Mouse (Mus musculus) limb, embryonic 11.5 days (tissue): Measurements from ENCODE around the gene Spns1. TPM values are rescaled to one million over a fixed set of nuclear protein-coding genes. Genes with fewer than 3 reads are reported as not detected.

Experiments
- ATAC-seq: fragments of 200-750 bp; cut with Nextera tagmentation; 2 replicates; pipeline ENCODE4 v1.8.0; 2017; ENCODE audit warnings: low read depth; ENCODE audit not compliant: insufficient number of reproducible peaks, low FRiP score, low TSS enrichment
- DNase-seq: peaks from one replicate; pipeline ENCODE4 v3.0.0-alpha.2; 2015; ENCODE audit warnings: low spot score
- H3K27ac ChIP-seq: fragments of 300-500 bp; sonication (generic); replicated peaks from 2 replicates; pipeline ENCODE4 v1.5.1; 2014; ENCODE audit warnings: low read depth, mild to moderate bottlenecking, low read length
- H3K27me3 ChIP-seq: fragments of 300-500 bp; sonication (generic); 2 replicates; pipeline ENCODE4 v1.6.1; 2014; ENCODE audit warnings: mild to moderate bottlenecking, low read length, mixed read lengths; ENCODE audit not compliant: control insufficient read depth, insufficient read depth
- H3K36me3 ChIP-seq: fragments of 300-500 bp; sonication (generic); 2 replicates; pipeline ENCODE4 v1.6.1; 2014; ENCODE audit warnings: mild to moderate bottlenecking, low read length, moderate library complexity, mixed read lengths; ENCODE audit not compliant: control insufficient read depth, insufficient read depth
- H3K4me1 ChIP-seq: fragments of 300-500 bp; sonication (generic); 2 replicates; pipeline ENCODE4 v1.6.1; 2014; ENCODE audit warnings: low read length, mixed read lengths; ENCODE audit not compliant: control insufficient read depth, insufficient read depth
- H3K4me2 ChIP-seq: fragments of 300-500 bp; sonication (generic); 2 replicates; pipeline ENCODE4 v1.6.1; 2014; ENCODE audit warnings: low read depth, mild to moderate bottlenecking, moderate library complexity; ENCODE audit not compliant: severe bottlenecking
- H3K4me3 ChIP-seq: fragments of 300-500 bp; sonication (generic); 2 replicates; pipeline ENCODE4 v1.5.1; 2014; ENCODE audit warnings: low read depth, low read length
- H3K9ac ChIP-seq: fragments of 300-500 bp; sonication (generic); 2 replicates; pipeline ENCODE4 v1.6.1; 2014; ENCODE audit warnings: mild to moderate bottlenecking, low read length
- H3K9me3 ChIP-seq: fragments of 300-500 bp; sonication (generic); 2 replicates; pipeline ENCODE4 v1.6.1; 2016; ENCODE audit warnings: low read length; ENCODE audit not compliant: control insufficient read depth
- WGBS: fragments of 180-500 bp; shearing (Covaris S2); extraction: QIAGEN DNeasy Blood & Tissue Kit; methylation state at CpG from one replicate; pipeline ENCODE4 v1.1.7; 2014; 5-methylcytosine and 5-hydroxymethylcytosine counted together
- polyA plus RNA-seq: library from polyadenylated mRNA; unstranded; fragments of >200 nt; fragmentation: Nextera tagmentation; extraction: Ambion mirVana; gene quantifications from 2 replicates; pipeline ENCODE4 v1.2.1, GENCODE M21; 2014

The Spns1 gene
- polyA plus RNA-seq, 1 experiment from 2014 or later = 41.7 TPM

- no peak for ATAC-seq
- no peaks in the 10 kb centered on the region for H3K27me3 ChIP-seq
- no peak overlapping the region for H3K4me2 ChIP-seq
- no peaks in the 10 kb centered on the region for H3K4me1 ChIP-seq
- no peak overlapping the region for H3K27ac ChIP-seq
- DNase-seq = no peak
- H3K36me3 ChIP-seq = no peaks in the 10 kb centered on the region
- H3K9ac ChIP-seq = no peak overlapping the region
- no peak overlapping the region for H3K4me3 ChIP-seq
- 64% methylated on average over 11 of the region's 11 CpGs for WGBS
- H3K9me3 ChIP-seq = no peaks in the 10 kb centered on the region
These were observed 23.8 kb downstream of the Spns1 start for GRCm38 (mm10) chr7:126353251-126353993.

DNA sequence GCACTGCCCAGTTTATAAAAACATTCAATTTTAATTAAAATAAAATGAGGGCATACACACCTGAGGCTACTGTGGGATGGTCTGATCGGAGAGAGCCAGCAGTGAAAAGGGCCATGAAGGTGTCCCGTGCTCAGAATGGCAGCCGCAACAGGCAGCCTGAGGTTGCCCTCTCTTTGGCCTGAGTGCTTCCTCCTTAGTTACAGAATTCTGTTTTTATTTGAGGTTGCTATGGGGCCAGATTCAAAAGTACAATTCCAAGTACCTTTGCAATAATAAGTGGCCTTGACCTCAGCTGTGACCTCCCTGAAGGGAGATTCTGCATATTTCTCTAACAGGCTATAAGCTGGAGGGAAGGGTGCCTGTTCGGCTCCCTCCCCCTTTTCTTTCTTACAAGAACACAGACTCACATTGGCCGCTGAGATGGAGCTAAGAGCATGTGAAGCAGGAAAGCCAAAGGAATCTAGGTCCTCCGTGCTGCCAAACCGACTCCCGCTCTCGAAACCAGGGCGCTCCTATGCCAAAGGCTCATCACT, 25.8 kb downstream of the Spns1 start:
- Histone ChIP-seq H3K27me3 (no peaks in the 10 kb centered on the region), H3K4me3 (no peak overlapping the region), H3K36me3 (no peaks in the 10 kb centered on the region), H3K9ac (no peak overlapping the region), H3K4me1 (no peaks in the 10 kb centered on the region), H3K9me3 (no peaks in the 10 kb centered on the region), H3K27ac (no peak overlapping the region), H3K4me2 (no peak overlapping the region)
- DNase-seq (no peak), ATAC-seq (no peak)
- 62% methylated on average over 10 of the region's 10 CpGs for WGBS

- Histone ChIP-seq H3K4me1 (no peaks in the 10 kb centered on the region), H3K36me3 (no peaks in the 10 kb centered on the region), H3K27ac (no peak overlapping the region), H3K4me3 (no peak overlapping the region), H3K27me3 (no peaks in the 10 kb centered on the region), H3K9ac (no peak overlapping the region), H3K4me2 (no peak overlapping the region), H3K9me3 (no peaks in the 10 kb centered on the region)
- WGBS = 65% methylated on average over 20 of the region's 20 CpGs
- no peak for ATAC-seq
- no peak for DNase-seq
These were observed 26.4 kb downstream of the Spns1 start for GRCm38 (mm10) chr7:126350748-126351418.

DNA sequence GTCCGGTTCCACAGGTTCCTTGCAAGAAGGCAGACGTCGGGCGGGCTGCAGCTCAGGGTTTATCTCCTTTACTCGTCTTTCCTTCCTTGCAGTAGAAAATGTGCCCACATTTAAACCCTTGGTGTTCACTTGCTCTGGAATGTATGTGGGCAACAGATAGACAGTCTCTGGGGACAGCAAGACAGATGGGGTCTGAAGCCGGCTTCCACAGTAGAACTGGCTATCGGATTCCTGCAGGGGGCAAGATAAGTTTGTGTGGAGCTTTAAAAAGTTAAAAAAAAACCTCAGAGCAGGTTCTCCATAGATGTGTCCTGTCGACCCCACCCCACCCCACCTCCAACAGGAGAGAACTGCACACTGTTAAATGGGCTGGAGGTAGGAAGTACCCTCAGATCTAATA, 29.0 kb downstream of the Spns1 start:
- H3K4me2 ChIP-seq = no peak overlapping the region
- no peaks in the 10 kb centered on the region for H3K36me3 ChIP-seq
- H3K9ac ChIP-seq = no peak overlapping the region
- no peaks in the 10 kb centered on the region for H3K4me1 ChIP-seq
- no peaks in the 10 kb centered on the region for H3K27me3 ChIP-seq
- H3K4me3 ChIP-seq = no peak overlapping the region
- no peak overlapping the region for H3K27ac ChIP-seq
- DNase-seq = no peak
- 78% methylated on average over 8 of the region's 8 CpGs for WGBS
- no peaks in the 10 kb centered on the region for H3K9me3 ChIP-seq
- ATAC-seq = no peak

DNA sequence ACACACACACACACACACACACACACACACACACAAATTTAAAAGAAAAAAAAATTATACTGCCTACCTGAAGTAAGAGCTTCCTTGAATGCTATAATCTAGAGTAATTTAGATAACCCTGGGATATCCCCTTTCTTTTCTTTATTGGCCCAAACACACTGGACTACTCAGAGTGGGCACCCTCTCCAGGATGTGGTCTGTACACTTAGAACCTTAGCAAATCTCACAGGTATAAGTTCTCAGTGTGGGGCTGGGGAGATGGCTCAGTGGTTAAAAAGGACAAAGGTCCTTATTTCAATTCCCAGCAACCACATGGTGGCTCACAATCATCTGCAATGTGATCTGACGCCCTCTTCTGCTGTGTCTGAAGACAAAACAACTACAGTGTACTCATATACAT, 30.2 kb downstream of the Spns1 start:
- ATAC-seq = no peak
- no peak overlapping the region for H3K9ac ChIP-seq
- 52% methylated on average over 1 of the region's 1 CpGs for WGBS
- H3K4me2 ChIP-seq = no peak overlapping the region
- H3K4me3 ChIP-seq = no peak overlapping the region
- H3K36me3 ChIP-seq = no peaks in the 10 kb centered on the region
- DNase-seq = no peak
- H3K27me3 ChIP-seq = no peaks in the 10 kb centered on the region
- no peaks in the 10 kb centered on the region for H3K4me1 ChIP-seq
- no peaks in the 10 kb centered on the region for H3K9me3 ChIP-seq
- no peak overlapping the region for H3K27ac ChIP-seq

GRCm38 (mm10) chr7:126345969-126346368, 31.3 kb downstream of the Spns1 start:
- Histone ChIP-seq H3K27ac (no peak overlapping the region), H3K4me3 (no peak overlapping the region), H3K4me1 (no peaks in the 10 kb centered on the region), H3K27me3 (no peaks in the 10 kb centered on the region), H3K36me3 (no peaks in the 10 kb centered on the region), H3K4me2 (no peak overlapping the region), H3K9ac (no peak overlapping the region), H3K9me3 (no peaks in the 10 kb centered on the region)
- 63% methylated on average over 3 of the region's 3 CpGs for WGBS
- ATAC-seq = no peak
- no peak for DNase-seq

- WGBS = 69% methylated on average over 3 of the region's 3 CpGs
- H3K27ac ChIP-seq = no peak overlapping the region
- no peak for DNase-seq
These were observed 31.7 kb downstream of the Spns1 start for GRCm38 (mm10) chr7:126345557-126345956.

DNA sequence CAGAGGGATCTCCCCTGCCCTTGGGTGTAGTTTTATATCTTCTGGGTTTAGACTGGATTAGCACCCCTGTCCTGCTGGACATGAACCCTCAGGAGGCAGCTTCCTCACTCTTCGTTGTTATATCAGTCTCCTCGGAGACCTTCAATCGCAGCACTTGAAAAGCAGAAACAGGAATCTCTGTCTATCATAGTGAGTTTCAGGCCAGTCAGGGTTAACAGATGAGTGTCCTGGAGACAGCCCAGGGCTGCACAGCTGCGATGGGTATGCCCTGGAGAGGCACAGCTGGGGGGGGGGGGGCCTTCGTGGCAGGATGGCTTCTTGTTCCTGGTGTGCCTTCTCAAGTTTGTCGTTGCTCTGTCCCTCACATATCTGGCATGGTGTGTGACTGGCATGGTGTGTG, 36.4 kb downstream of the Spns1 start:
- Histone ChIP-seq H3K9me3 (no peaks in the 10 kb centered on the region), H3K36me3 (no peaks in the 10 kb centered on the region), H3K4me1 (no peaks in the 10 kb centered on the region; the same call in 1 of the 2 replicates), H3K27ac (no peak overlapping the region), H3K4me2 (no peak overlapping the region), H3K9ac (no peak overlapping the region; the same call in 1 of the 2 replicates), H3K27me3 (no peaks in the 10 kb centered on the region), H3K4me3 (no peak overlapping the region)
- DNase-seq (no peak), ATAC-seq (no peak)
- WGBS = 55% methylated on average over 6 of the region's 6 CpGs

More at GRCm38 (mm10) chr7:126345557-126345956, 31.7 kb downstream of the Spns1 start:
- Histone ChIP-seq H3K36me3 (no peaks in the 10 kb centered on the region), H3K4me2 (no peak overlapping the region), H3K4me3 (no peak overlapping the region), H3K9ac (no peak overlapping the region), H3K27me3 (no peaks in the 10 kb centered on the region), H3K9me3 (no peaks in the 10 kb centered on the region), H3K4me1 (no peaks in the 10 kb centered on the region)
- ATAC-seq = no peak
